Mouse (Mus musculus): Measurements from ENCODE around the gene Kdf1. TPM values are rescaled to one million over a fixed set of nuclear protein-coding genes. Genes with fewer than 3 reads are reported as not detected.

The Kdf1 gene
- polyA plus RNA-seq, 1 experiment from 2014 or later: 50.6 TPM

- whole genome bisulfite sequencing: 63% methylated on average over 6 of the region's 6 CpGs
- Histone ChIP-seq H3K9ac (ENCODE audit: low read depth, low read length) (peak overlapping the region; percentile 45; the same call in 1 of the 2 replicates), H3K27ac (ENCODE audit: low read depth, low read length) (no peak overlapping the region), H3K4me3 (ENCODE audit: low read depth, low read length) (peak overlapping the region; percentile 42), H3K9me3 (ENCODE audit: control insufficient read depth) (no peaks in the 10 kb centered on the region), H3K36me3 (ENCODE audit: control insufficient read depth, insufficient read depth) (no peaks in the 10 kb centered on the region), H3K4me2 (replicated peaks; ENCODE audit: low read depth) (peak overlapping the region; percentile 68), H3K4me1 (replicated peaks; ENCODE audit: control insufficient read depth, insufficient read depth, low read length) (no peaks in the 10 kb centered on the region), H3K27me3 (replicated peaks; ENCODE audit: control insufficient read depth, insufficient read depth, low read length) (peaks cover 22% of the 10 kb centered on the region)
- no peak for TF ChIP-seq CTCF (IDR thresholded peaks at IDR 0.05; ENCODE audit: low read depth)
- no peak for ATAC-seq
Observed at GRCm38 (mm10) chr4:133480754-133481153, 38.0 kb upstream of the Kdf1 start.

- H3K9ac ChIP-seq (ENCODE audit: low read depth, low read length): no peak overlapping the region
- no peak overlapping the region for H3K27ac ChIP-seq (ENCODE audit: low read depth, low read length)
- 30% methylated on average over 4 of the region's 4 CpGs for WGBS
Observed at GRCm38 (mm10) chr4:133481488-133481887, 37.3 kb upstream of the Kdf1 start.

GRCm38 (mm10) chr4:133482479-133482878, 36.3 kb upstream of the Kdf1 start:
- no peak for TF ChIP-seq CTCF (IDR thresholded peaks at IDR 0.05; ENCODE audit: low read depth)
- Histone ChIP-seq H3K4me2 (replicated peaks; ENCODE audit: low read depth) (no peak overlapping the region), H3K27me3 (replicated peaks; ENCODE audit: control insufficient read depth, insufficient read depth, low read length) (peaks cover 20% of the 10 kb centered on the region), H3K36me3 (ENCODE audit: control insufficient read depth, insufficient read depth) (no peaks in the 10 kb centered on the region), H3K4me1 (replicated peaks; ENCODE audit: control insufficient read depth, insufficient read depth, low read length) (no peaks in the 10 kb centered on the region), H3K9ac (ENCODE audit: low read depth, low read length) (no peak overlapping the region), H3K4me3 (ENCODE audit: low read depth, low read length) (no peak overlapping the region), H3K27ac (ENCODE audit: low read depth, low read length) (no peak overlapping the region), H3K9me3 (ENCODE audit: control insufficient read depth) (no peaks in the 10 kb centered on the region)
- no peak for ATAC-seq
- WGBS: 66% methylated on average over 3 of the region's 3 CpGs

More at GRCm38 (mm10) chr4:133481488-133481887, 37.3 kb upstream of the Kdf1 start:
- no peak for TF ChIP-seq CTCF (IDR thresholded peaks at IDR 0.05; ENCODE audit: low read depth)
- H3K9me3 ChIP-seq (ENCODE audit: control insufficient read depth): no peaks in the 10 kb centered on the region
- H3K4me1 ChIP-seq (replicated peaks; ENCODE audit: control insufficient read depth, insufficient read depth, low read length): no peaks in the 10 kb centered on the region
- H3K27me3 ChIP-seq (replicated peaks; ENCODE audit: control insufficient read depth, insufficient read depth, low read length): peaks cover 20% of the 10 kb centered on the region
- no peak for ATAC-seq
- no peak overlapping the region; the same call in 1 of the 2 replicates for H3K4me2 ChIP-seq (replicated peaks; ENCODE audit: low read depth)
- H3K4me3 ChIP-seq (ENCODE audit: low read depth, low read length): no peak overlapping the region
- H3K36me3 ChIP-seq (ENCODE audit: control insufficient read depth, insufficient read depth): no peaks in the 10 kb centered on the region

GRCm38 (mm10) chr4:133484266-133485025, 34.3 kb upstream of the Kdf1 start:
- Histone ChIP-seq H3K9ac (ENCODE audit: low read depth, low read length) (no peak overlapping the region), H3K4me2 (replicated peaks; ENCODE audit: low read depth) (peak overlapping the region; percentile 35), H3K27ac (ENCODE audit: low read depth, low read length) (peak overlapping the region; percentile 37; the same call in 1 of the 2 replicates), H3K4me3 (ENCODE audit: low read depth, low read length) (no peak overlapping the region), H3K36me3 (ENCODE audit: control insufficient read depth, insufficient read depth) (no peaks in the 10 kb centered on the region), H3K9me3 (ENCODE audit: control insufficient read depth) (no peaks in the 10 kb centered on the region), H3K4me1 (replicated peaks; ENCODE audit: control insufficient read depth, insufficient read depth, low read length) (no peaks in the 10 kb centered on the region), H3K27me3 (replicated peaks; ENCODE audit: control insufficient read depth, insufficient read depth, low read length) (peaks cover 14% of the 10 kb centered on the region; the same call in 1 of the 2 replicates)
- WGBS: 12% methylated on average over 22 of the region's 22 CpGs
- peak; percentile 7; the same call in 1 of the 2 replicates for ATAC-seq
- TF ChIP-seq CTCF (IDR thresholded peaks at IDR 0.05; ENCODE audit: low read depth): peak; percentile 25; the same call in 1 of the 2 replicates

- TF ChIP-seq CTCF (IDR thresholded peaks at IDR 0.05; ENCODE audit: low read depth): no peak
- no peak overlapping the region for H3K4me2 ChIP-seq (replicated peaks; ENCODE audit: low read depth)
- WGBS: 85% methylated on average over 28 of the region's 28 CpGs
- no peaks in the 10 kb centered on the region for H3K36me3 ChIP-seq (ENCODE audit: control insufficient read depth, insufficient read depth)
- H3K4me1 ChIP-seq (replicated peaks; ENCODE audit: control insufficient read depth, insufficient read depth, low read length): no peaks in the 10 kb centered on the region
- no peaks in the 10 kb centered on the region for H3K9me3 ChIP-seq (ENCODE audit: control insufficient read depth)
- H3K27ac ChIP-seq (ENCODE audit: low read depth, low read length): no peak overlapping the region
- ATAC-seq: no peak
- H3K9ac ChIP-seq (ENCODE audit: low read depth, low read length): no peak overlapping the region
- H3K27me3 ChIP-seq (replicated peaks; ENCODE audit: control insufficient read depth, insufficient read depth, low read length): 0 out of 2 replicates have a peak, but pooled peaks cover 14% of the 10 kb centered on the region
- no peak overlapping the region for H3K4me3 ChIP-seq (ENCODE audit: low read depth, low read length)
Observed at GRCm38 (mm10) chr4:133485691-133486425, 32.9 kb upstream of the Kdf1 start.

GRCm38 (mm10) chr4:133486673-133487357, 31.9 kb upstream of the Kdf1 start:
- Histone ChIP-seq H3K9ac (ENCODE audit: low read depth, low read length) (no peak overlapping the region), H3K27me3 (replicated peaks; ENCODE audit: control insufficient read depth, insufficient read depth, low read length) (0 out of 2 replicates have a peak, but pooled peaks cover 7% of the 10 kb centered on the region), H3K27ac (ENCODE audit: low read depth, low read length) (no peak overlapping the region), H3K4me3 (ENCODE audit: low read depth, low read length) (no peak overlapping the region), H3K36me3 (ENCODE audit: control insufficient read depth, insufficient read depth) (no peaks in the 10 kb centered on the region), H3K4me2 (replicated peaks; ENCODE audit: low read depth) (no peak overlapping the region), H3K9me3 (ENCODE audit: control insufficient read depth) (no peaks in the 10 kb centered on the region), H3K4me1 (replicated peaks; ENCODE audit: control insufficient read depth, insufficient read depth, low read length) (no peaks in the 10 kb centered on the region)
- no peak for TF ChIP-seq CTCF (IDR thresholded peaks at IDR 0.05; ENCODE audit: low read depth)
- 93% methylated on average over 26 of the region's 26 CpGs for WGBS
- ATAC-seq: no peak

Measured in intestine, postnatal 0 days (tissue).